Mouse (Mus musculus): ENCODE results near the gene Rnf115. TPM values are rescaled to one million over a fixed set of nuclear protein-coding genes. Genes with fewer than 3 reads are reported as not detected.

Rnf115 gene
- total and polyA plus RNA-seq, 2 experiments from 2014 or later: 30.0 to 35.6 TPM

DNA sequence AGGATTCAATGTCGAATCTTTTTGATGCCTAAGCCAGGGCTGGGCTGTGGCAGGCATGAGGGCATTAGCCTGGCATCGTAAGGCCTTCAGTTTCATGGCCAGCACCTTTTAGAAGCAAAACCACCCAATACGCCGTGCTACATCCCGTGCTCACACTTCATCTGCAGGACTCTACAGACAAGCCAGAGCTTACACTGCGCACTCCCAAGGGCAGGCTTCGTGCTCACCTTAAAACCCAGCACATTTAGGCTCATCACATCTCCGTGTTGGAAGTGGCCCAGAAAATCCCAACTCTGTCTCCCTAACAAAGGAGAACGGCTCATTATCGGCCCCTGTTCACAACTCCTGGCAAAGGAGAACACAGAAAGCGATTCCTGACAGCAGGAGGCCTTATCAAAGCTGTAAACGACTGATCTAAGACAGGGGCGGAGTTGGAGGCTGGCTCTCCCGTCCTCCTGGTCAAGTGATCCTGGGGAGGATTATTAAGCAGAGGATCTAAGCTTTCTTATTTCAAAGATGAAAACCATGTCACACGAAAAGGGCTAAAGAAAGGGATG, 100.9 kb downstream of the Rnf115 start:
- 35% methylated on average over 15 of the region's 15 CpGs for WGBS
- TF ChIP-seq EP300 (IDR thresholded peaks at IDR 0.05; ENCODE audit: low read depth): no peak
- TF ChIP-seq CTCF (IDR thresholded peaks at IDR 0.05; ENCODE audit: low read depth): no peak
- Histone ChIP-seq H3K27me3 (ENCODE audit: control insufficient read depth, insufficient read depth, low read length) (0 out of 2 replicates have a peak, but pooled peaks cover 3% of the 10 kb centered on the region), H3K4me3 (ENCODE audit: low read depth, low read length) (no peak overlapping the region), H3K4me2 (ENCODE audit: low read depth, low read length) (no peak overlapping the region), H3K9ac (replicated peaks; ENCODE audit: low read depth, low read length) (no peak overlapping the region), H3K27ac (ENCODE audit: low read depth) (no peak overlapping the region), H3K9me3 (replicated peaks; ENCODE audit: control insufficient read depth, low read length) (no peaks in the 10 kb centered on the region), H3K4me1 (ENCODE audit: control insufficient read depth, insufficient read depth) (no peaks in the 10 kb centered on the region), H3K36me3 (replicated peaks; ENCODE audit: control insufficient read depth, insufficient read depth, low read length) (no peaks in the 10 kb centered on the region)
- no peak for DNase-seq (ENCODE audit: low spot score)
- no peak for ATAC-seq (ENCODE audit: insufficient read depth, low read depth)

DNA sequence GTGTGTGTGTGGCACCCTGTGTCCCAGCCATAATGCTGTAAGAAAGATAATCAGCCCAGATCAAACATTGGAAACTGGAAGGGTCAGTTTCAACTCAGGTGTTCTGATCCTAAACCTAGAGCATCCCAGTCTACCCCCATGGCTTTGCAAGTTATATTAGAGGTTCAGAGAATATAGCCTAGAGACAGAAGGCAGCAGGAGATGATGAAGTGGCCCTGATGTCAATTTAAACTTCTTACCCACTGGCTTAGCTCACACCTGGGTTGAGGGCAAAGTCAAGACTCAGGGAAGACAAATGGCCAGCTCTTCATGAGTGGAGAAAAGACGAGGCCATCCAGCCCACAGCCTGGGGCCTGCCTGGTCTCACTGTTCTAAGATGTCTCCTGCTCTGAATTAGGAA, 101.5 kb downstream of the Rnf115 start, which contains the start of the genes Pdzk1 and Cd160:
Pdzk1 (plus strand) TSS at position 301 of the 400 bp plus-strand sequence.
Cd160 (minus strand) TSS at position 368 of the 400 bp plus-strand sequence.
- no peaks in the 10 kb centered on the region for H3K9me3 ChIP-seq (replicated peaks; ENCODE audit: control insufficient read depth, low read length)
- H3K36me3 ChIP-seq (replicated peaks; ENCODE audit: control insufficient read depth, insufficient read depth, low read length): no peaks in the 10 kb centered on the region
- ATAC-seq (ENCODE audit: insufficient read depth, low read depth) (no peak), DNase-seq (ENCODE audit: low spot score) (no peak)
- H3K9ac ChIP-seq (replicated peaks; ENCODE audit: low read depth, low read length): no peak within 1 kb of the TSS
- TF ChIP-seq EP300 (IDR thresholded peaks at IDR 0.05; ENCODE audit: low read depth): no peak
- H3K27me3 ChIP-seq (ENCODE audit: control insufficient read depth, insufficient read depth, low read length): 0 out of 2 replicates have a peak, but pooled peaks cover 3% of the 10 kb centered on the region
- H3K27ac ChIP-seq (ENCODE audit: low read depth): no peak within 1 kb of the TSS
- no peak within 1 kb of the TSS for H3K4me2 ChIP-seq (ENCODE audit: low read depth, low read length)
- H3K4me1 ChIP-seq (ENCODE audit: control insufficient read depth, insufficient read depth): no peaks in the 10 kb centered on the region
- 89% methylated on average over 1 of the region's 1 CpGs for whole genome bisulfite sequencing
- H3K4me3 ChIP-seq (ENCODE audit: low read depth, low read length): no peak within 1 kb of the TSS

DNA sequence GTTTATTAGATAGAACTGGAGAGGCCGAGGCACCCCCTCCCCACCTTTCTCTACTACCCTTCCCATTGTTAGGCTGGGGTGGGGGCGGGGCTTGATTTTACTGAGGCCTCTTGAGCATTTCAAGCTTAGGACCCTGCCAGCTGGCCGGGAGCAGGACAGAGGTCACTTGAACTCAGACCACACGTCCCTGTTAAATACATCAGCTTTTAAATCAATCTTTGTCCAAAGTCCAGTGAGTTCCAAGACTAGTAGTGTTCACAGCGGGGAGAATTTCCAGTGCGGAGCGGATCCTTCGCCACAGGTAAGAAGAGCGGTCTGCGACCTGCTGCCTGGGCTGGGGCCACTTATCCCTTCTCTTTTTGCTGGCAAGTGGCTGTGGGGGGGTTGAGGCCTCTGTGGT, 102.4 kb downstream of the Rnf115 start:
- Histone ChIP-seq H3K9me3 (replicated peaks; ENCODE audit: control insufficient read depth, low read length) (no peaks in the 10 kb centered on the region), H3K4me3 (ENCODE audit: low read depth, low read length) (no peak overlapping the region), H3K27ac (ENCODE audit: low read depth) (no peak overlapping the region), H3K27me3 (ENCODE audit: control insufficient read depth, insufficient read depth, low read length) (0 out of 2 replicates have a peak, but pooled peaks cover 3% of the 10 kb centered on the region), H3K4me2 (ENCODE audit: low read depth, low read length) (no peak overlapping the region), H3K36me3 (replicated peaks; ENCODE audit: control insufficient read depth, insufficient read depth, low read length) (no peaks in the 10 kb centered on the region), H3K9ac (replicated peaks; ENCODE audit: low read depth, low read length) (no peak overlapping the region), H3K4me1 (ENCODE audit: control insufficient read depth, insufficient read depth) (no peaks in the 10 kb centered on the region)
- 85% methylated on average over 10 of the region's 10 CpGs for WGBS
- TF ChIP-seq CTCF (IDR thresholded peaks at IDR 0.05; ENCODE audit: low read depth) (no peak), EP300 (IDR thresholded peaks at IDR 0.05; ENCODE audit: low read depth) (no peak)
- no peak for ATAC-seq (ENCODE audit: insufficient read depth, low read depth)
- DNase-seq (ENCODE audit: low spot score): no peak

- Histone ChIP-seq H3K27me3 (ENCODE audit: control insufficient read depth, insufficient read depth, low read length) (0 out of 2 replicates have a peak, but pooled peaks cover 3% of the 10 kb centered on the region), H3K27ac (ENCODE audit: low read depth) (no peak overlapping the region), H3K36me3 (replicated peaks; ENCODE audit: control insufficient read depth, insufficient read depth, low read length) (no peaks in the 10 kb centered on the region), H3K9ac (replicated peaks; ENCODE audit: low read depth, low read length) (no peak overlapping the region), H3K4me3 (ENCODE audit: low read depth, low read length) (no peak overlapping the region), H3K4me2 (ENCODE audit: low read depth, low read length) (no peak overlapping the region), H3K9me3 (replicated peaks; ENCODE audit: control insufficient read depth, low read length) (no peaks in the 10 kb centered on the region), H3K4me1 (ENCODE audit: control insufficient read depth, insufficient read depth) (no peaks in the 10 kb centered on the region)
- DNase-seq (ENCODE audit: low spot score) (no peak), ATAC-seq (ENCODE audit: insufficient read depth, low read depth) (no peak)
- TF ChIP-seq EP300 (IDR thresholded peaks at IDR 0.05; ENCODE audit: low read depth): no peak
- TF ChIP-seq CTCF (IDR thresholded peaks at IDR 0.05; ENCODE audit: low read depth): no peak
- 38% methylated on average over 5 of the region's 5 CpGs for WGBS
Observed at GRCm38 (mm10) chr3:96832930-96833329, 105.5 kb downstream of the Rnf115 start.

GRCm38 (mm10) chr3:96834587-96835348, 107.3 kb downstream of the Rnf115 start:
- Histone ChIP-seq H3K27me3 (ENCODE audit: control insufficient read depth, insufficient read depth, low read length) (0 out of 2 replicates have a peak, but pooled peaks cover 3% of the 10 kb centered on the region), H3K4me2 (ENCODE audit: low read depth, low read length) (no peak overlapping the region), H3K4me1 (ENCODE audit: control insufficient read depth, insufficient read depth) (no peaks in the 10 kb centered on the region), H3K9me3 (replicated peaks; ENCODE audit: control insufficient read depth, low read length) (no peaks in the 10 kb centered on the region), H3K9ac (replicated peaks; ENCODE audit: low read depth, low read length) (no peak overlapping the region), H3K27ac (ENCODE audit: low read depth) (no peak overlapping the region), H3K4me3 (ENCODE audit: low read depth, low read length) (no peak overlapping the region), H3K36me3 (replicated peaks; ENCODE audit: control insufficient read depth, insufficient read depth, low read length) (no peaks in the 10 kb centered on the region)
- no peak for DNase-seq (ENCODE audit: low spot score)
- WGBS: 75% methylated on average over 7 of the region's 7 CpGs
- TF ChIP-seq CTCF (IDR thresholded peaks at IDR 0.05; ENCODE audit: low read depth) (no peak), EP300 (IDR thresholded peaks at IDR 0.05; ENCODE audit: low read depth) (no peak)
- no peak for ATAC-seq (ENCODE audit: insufficient read depth, low read depth)
